Mouse (Mus musculus): ENCODE measurements around the gene Gm28308. TPM values are rescaled to one million over a fixed set of nuclear protein-coding genes. Genes with fewer than 3 reads are reported as not detected.
A peak's percentile ranks its signal among the peaks of the same experiment; 100 is the strongest.

Gene Gm28308
- total and polyA plus RNA-seq, 2 experiments from 2014 or later: 2.2 TPM; not detected in 1

GRCm38 (mm10) chr6:52157466-52158275, 55.5 kb downstream of the Gm28308 start:
- DNase-seq (ENCODE audit: low spot score) (no peak), ATAC-seq (peak; percentile 1; the same call in 1 of the 2 replicates)
- H3K4me3 ChIP-seq (ENCODE audit: low read length): peak overlapping the region; percentile 67
- no peak overlapping the region for H3K27ac ChIP-seq
- TF ChIP-seq CTCF (IDR thresholded peaks at IDR 0.05; ENCODE audit: low read depth): no peak
- no peaks in the 10 kb centered on the region for H3K9me3 ChIP-seq (ENCODE audit: low read length)
- no peak overlapping the region for H3K9ac ChIP-seq (replicated peaks; ENCODE audit: low read length)
- H3K4me1 ChIP-seq (ENCODE audit: insufficient read depth, low read length): no peaks in the 10 kb centered on the region
- peaks cover 69% of the 10 kb centered on the region for H3K27me3 ChIP-seq (ENCODE audit: insufficient read depth, low read length)
- WGBS: 2% methylated on average over 32 of the region's 32 CpGs
- no peaks in the 10 kb centered on the region for H3K36me3 ChIP-seq (ENCODE audit: insufficient read depth, low read length)
- H3K4me2 ChIP-seq (ENCODE audit: low read depth, low read length): peak overlapping the region; percentile 93

DNA sequence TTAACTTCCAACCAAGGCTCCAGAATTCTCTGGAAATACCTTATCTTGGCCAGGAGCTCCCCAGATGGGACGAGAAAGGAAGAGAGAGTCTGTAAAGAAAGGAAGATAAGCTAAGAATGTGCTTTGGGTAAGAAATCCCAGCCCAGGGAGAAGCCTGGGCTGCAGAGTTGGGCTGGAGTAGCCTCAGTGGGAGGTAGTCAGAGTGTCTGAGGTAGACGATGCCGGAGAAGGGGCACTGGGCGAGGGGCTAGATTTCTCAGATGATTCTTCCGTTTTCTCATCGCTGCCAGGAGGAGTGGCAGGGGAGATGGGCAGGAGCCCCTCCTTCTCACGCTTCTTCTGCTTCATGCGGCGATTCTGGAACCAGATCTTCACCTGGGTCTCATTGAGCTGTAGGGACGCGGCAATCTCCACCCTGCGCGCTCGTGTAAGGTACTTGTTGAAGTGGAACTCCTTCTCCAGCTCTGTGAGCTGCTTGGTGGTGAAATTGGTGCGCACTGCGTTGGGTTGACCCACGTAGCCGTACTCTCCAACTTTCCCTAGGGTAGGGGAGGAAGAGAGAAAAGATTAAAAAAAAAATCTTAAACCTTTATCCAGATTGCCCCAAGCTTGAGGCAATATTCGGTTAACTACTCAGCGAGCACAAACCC, 56.5 kb downstream of the Gm28308 start:
- TF ChIP-seq CTCF (IDR thresholded peaks at IDR 0.05; ENCODE audit: low read depth): no peak
- Histone ChIP-seq H3K4me1 (ENCODE audit: insufficient read depth, low read length) (no peaks in the 10 kb centered on the region), H3K36me3 (ENCODE audit: insufficient read depth, low read length) (no peaks in the 10 kb centered on the region), H3K4me2 (ENCODE audit: low read depth, low read length) (peak overlapping the region; percentile 93), H3K27me3 (ENCODE audit: insufficient read depth, low read length) (peaks cover 79% of the 10 kb centered on the region), H3K27ac (no peak overlapping the region), H3K4me3 (ENCODE audit: low read length) (peak overlapping the region; percentile 67), H3K9me3 (ENCODE audit: low read length) (no peaks in the 10 kb centered on the region), H3K9ac (replicated peaks; ENCODE audit: low read length) (no peak overlapping the region)
- 17% methylated on average over 20 of the region's 20 CpGs for WGBS
- ATAC-seq (no peak), DNase-seq (ENCODE audit: low spot score) (no peak)

GRCm38 (mm10) chr6:52155471-52155870, 57.7 kb downstream of the Gm28308 start:
- ATAC-seq (no peak), DNase-seq (ENCODE audit: low spot score) (no peak)
- Histone ChIP-seq H3K4me3 (ENCODE audit: low read length) (no peak overlapping the region), H3K4me2 (ENCODE audit: low read depth, low read length) (no peak overlapping the region), H3K4me1 (ENCODE audit: insufficient read depth, low read length) (no peaks in the 10 kb centered on the region), H3K9ac (replicated peaks; ENCODE audit: low read length) (no peak overlapping the region), H3K27me3 (ENCODE audit: insufficient read depth, low read length) (peaks cover 86% of the 10 kb centered on the region), H3K27ac (no peak overlapping the region), H3K9me3 (ENCODE audit: low read length) (no peaks in the 10 kb centered on the region), H3K36me3 (ENCODE audit: insufficient read depth, low read length) (no peaks in the 10 kb centered on the region)
- TF ChIP-seq CTCF (IDR thresholded peaks at IDR 0.05; ENCODE audit: low read depth): no peak
- 61% methylated on average over 3 of the region's 3 CpGs for WGBS

DNA sequence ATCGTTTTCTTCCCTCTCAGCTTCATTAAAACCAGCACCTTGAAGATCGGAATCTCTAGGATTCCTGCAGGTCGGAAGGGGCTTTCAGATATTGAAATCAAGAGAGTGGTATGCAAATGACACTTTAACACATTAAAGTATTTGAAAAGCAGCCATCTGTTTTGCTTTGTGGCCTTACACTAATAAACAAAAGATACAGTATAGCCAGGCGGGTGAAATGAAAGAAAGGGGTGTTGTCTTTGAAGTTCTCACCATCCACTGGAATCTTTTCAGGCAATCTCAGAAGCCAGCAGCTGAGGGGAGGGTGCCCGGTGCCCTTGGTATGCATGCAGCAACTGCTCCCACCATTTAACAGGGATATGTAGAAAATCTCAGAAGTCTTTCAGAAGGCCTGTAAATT, 59.1 kb downstream of the Gm28308 start:
- TF ChIP-seq CTCF (IDR thresholded peaks at IDR 0.05; ENCODE audit: low read depth): no peak
- Histone ChIP-seq H3K27me3 (ENCODE audit: insufficient read depth, low read length) (peaks cover 86% of the 10 kb centered on the region), H3K9me3 (ENCODE audit: low read length) (no peaks in the 10 kb centered on the region), H3K4me2 (ENCODE audit: low read depth, low read length) (no peak overlapping the region), H3K27ac (no peak overlapping the region), H3K9ac (replicated peaks; ENCODE audit: low read length) (no peak overlapping the region), H3K4me1 (ENCODE audit: insufficient read depth, low read length) (no peaks in the 10 kb centered on the region), H3K36me3 (ENCODE audit: insufficient read depth, low read length) (no peaks in the 10 kb centered on the region), H3K4me3 (ENCODE audit: low read length) (no peak overlapping the region)
- no peak for ATAC-seq
- DNase-seq (ENCODE audit: low spot score): no peak
- WGBS: 23% methylated on average over 5 of the region's 5 CpGs

GRCm38 (mm10) chr6:52153270-52153669, 59.9 kb downstream of the Gm28308 start:
- no peaks in the 10 kb centered on the region for H3K9me3 ChIP-seq (ENCODE audit: low read length)
- no peak overlapping the region for H3K9ac ChIP-seq (replicated peaks; ENCODE audit: low read length)
- DNase-seq (ENCODE audit: low spot score): no peak
- 10% methylated on average over 6 of the region's 6 CpGs for whole genome bisulfite sequencing
- H3K4me1 ChIP-seq (ENCODE audit: insufficient read depth, low read length): no peaks in the 10 kb centered on the region
- H3K4me3 ChIP-seq (ENCODE audit: low read length): no peak overlapping the region
- H3K36me3 ChIP-seq (ENCODE audit: insufficient read depth, low read length): no peaks in the 10 kb centered on the region
- ATAC-seq: no peak
- no peak for TF ChIP-seq CTCF (IDR thresholded peaks at IDR 0.05; ENCODE audit: low read depth)
- no peak overlapping the region for H3K27ac ChIP-seq
- peaks cover 79% of the 10 kb centered on the region for H3K27me3 ChIP-seq (ENCODE audit: insufficient read depth, low read length)
- no peak overlapping the region for H3K4me2 ChIP-seq (ENCODE audit: low read depth, low read length)

- ATAC-seq (no peak), DNase-seq (ENCODE audit: low spot score) (no peak)
- Histone ChIP-seq H3K4me3 (ENCODE audit: low read length) (no peak overlapping the region), H3K9ac (replicated peaks; ENCODE audit: low read length) (no peak overlapping the region), H3K9me3 (ENCODE audit: low read length) (no peaks in the 10 kb centered on the region), H3K27me3 (ENCODE audit: insufficient read depth, low read length) (peaks cover 76% of the 10 kb centered on the region), H3K4me1 (ENCODE audit: insufficient read depth, low read length) (no peaks in the 10 kb centered on the region), H3K27ac (no peak overlapping the region), H3K36me3 (ENCODE audit: insufficient read depth, low read length) (no peaks in the 10 kb centered on the region), H3K4me2 (ENCODE audit: low read depth, low read length) (no peak overlapping the region)
- 16% methylated on average over 16 of the region's 16 CpGs for WGBS
- TF ChIP-seq CTCF (IDR thresholded peaks at IDR 0.05; ENCODE audit: low read depth): no peak
These were observed 60.6 kb downstream of the Gm28308 start for GRCm38 (mm10) chr6:52152226-52153193.
